Mouse (Mus musculus) heart, embryonic 13.5 days (tissue): Measurements from ENCODE around the gene Snw1. TPM values are rescaled to one million over a fixed set of nuclear protein-coding genes. Genes with fewer than 3 reads are reported as not detected.
A peak's percentile ranks its signal among the peaks of the same experiment; 100 is the strongest.

ENCODE experiments used
- ATAC-seq: fragments of 200-750 bp; cut with Nextera tagmentation; 2 replicates; pipeline ENCODE4 v1.8.0; 2017; ENCODE audit warnings: moderate TSS enrichment; ENCODE audit not compliant: insufficient number of reproducible peaks, low FRiP score, low TSS enrichment; ENCODE audit errors: extremely low read depth
- H3K27ac ChIP-seq: fragments of 300-500 bp; sonication (generic); replicated peaks from 2 replicates; pipeline ENCODE4 v1.5.1; 2015; ENCODE audit warnings: moderate library complexity, mild to moderate bottlenecking, inconsistent platforms
- H3K27me3 ChIP-seq: fragments of 300-500 bp; sonication (generic); replicated peaks from 2 replicates; pipeline ENCODE4 v1.6.1; 2015; ENCODE audit warnings: mild to moderate bottlenecking, inconsistent platforms
- H3K36me3 ChIP-seq: fragments of 300-500 bp; sonication (generic); 2 replicates; pipeline ENCODE4 v1.6.1; 2015; ENCODE audit warnings: mild to moderate bottlenecking, inconsistent platforms
- H3K4me1 ChIP-seq: fragments of 300-500 bp; sonication (generic); 2 replicates; pipeline ENCODE4 v1.6.1; 2015; ENCODE audit warnings: inconsistent platforms
- H3K4me2 ChIP-seq: fragments of 300-500 bp; sonication (generic); 2 replicates; pipeline ENCODE4 v1.6.1; 2015; ENCODE audit warnings: inconsistent platforms, mild to moderate bottlenecking, moderate library complexity
- H3K4me3 ChIP-seq: fragments of 300-500 bp; sonication (generic); 2 replicates; pipeline ENCODE4 v1.5.1; 2015; ENCODE audit warnings: moderate library complexity, mild to moderate bottlenecking, inconsistent platforms
- H3K9ac ChIP-seq: fragments of 300-500 bp; sonication (generic); 2 replicates; pipeline ENCODE4 v1.6.1; 2015; ENCODE audit warnings: inconsistent platforms, mild to moderate bottlenecking, moderate library complexity
- H3K9me3 ChIP-seq: fragments of 300-500 bp; sonication (generic); 2 replicates; pipeline ENCODE4 v1.6.1; 2016; ENCODE audit warnings: inconsistent platforms
- WGBS: fragments of 180-500 bp; shearing (Covaris S2); methylation state at CpG from one replicate; pipeline ENCODE4 v1.1.7; 2015; ENCODE audit warnings: mixed read lengths; 5-methylcytosine and 5-hydroxymethylcytosine counted together
- polyA plus RNA-seq: library from polyadenylated mRNA; unstranded; fragments of >200 nt; fragmentation: Nextera tagmentation; extraction: Ambion mirVana; gene quantifications from 2 replicates; pipeline ENCODE4 v1.2.1, GENCODE M21; 2015

Snw1 gene
- polyA plus RNA-seq, 1 experiment from 2014 or later = 78.7 TPM

DNA sequence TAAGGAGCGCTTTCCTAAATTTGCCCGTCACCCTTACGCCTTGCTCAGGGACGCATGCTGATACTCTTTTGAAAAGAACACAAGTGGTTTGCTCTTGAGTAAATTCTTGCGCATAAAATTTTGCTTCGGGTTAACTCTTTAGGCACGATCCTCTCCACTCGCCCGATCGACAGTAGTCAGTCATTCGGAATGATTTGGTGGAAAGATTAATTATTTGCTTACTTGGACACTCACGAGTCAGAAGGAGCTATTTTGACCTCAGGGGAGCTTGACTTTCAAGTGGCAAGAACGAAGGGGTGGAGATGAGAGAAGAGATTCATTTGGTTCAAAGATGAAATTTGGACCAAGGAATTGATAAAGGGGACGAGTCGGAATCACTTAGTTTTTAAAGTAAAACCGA is 27.9 kb downstream of the Snw1 start:
- Histone ChIP-seq H3K27me3 (no peaks in the 10 kb centered on the region), H3K9ac (peak overlapping the region; percentile 95), H3K36me3 (peaks cover 57% of the 10 kb centered on the region), H3K4me3 (peak overlapping the region; percentile 90), H3K4me1 (peaks cover 24% of the 10 kb centered on the region), H3K9me3 (no peaks in the 10 kb centered on the region), H3K27ac (no peak overlapping the region), H3K4me2 (peak overlapping the region; percentile 91)
- WGBS = 3% methylated on average over 16 of the region's 16 CpGs
- no peak for ATAC-seq

DNA sequence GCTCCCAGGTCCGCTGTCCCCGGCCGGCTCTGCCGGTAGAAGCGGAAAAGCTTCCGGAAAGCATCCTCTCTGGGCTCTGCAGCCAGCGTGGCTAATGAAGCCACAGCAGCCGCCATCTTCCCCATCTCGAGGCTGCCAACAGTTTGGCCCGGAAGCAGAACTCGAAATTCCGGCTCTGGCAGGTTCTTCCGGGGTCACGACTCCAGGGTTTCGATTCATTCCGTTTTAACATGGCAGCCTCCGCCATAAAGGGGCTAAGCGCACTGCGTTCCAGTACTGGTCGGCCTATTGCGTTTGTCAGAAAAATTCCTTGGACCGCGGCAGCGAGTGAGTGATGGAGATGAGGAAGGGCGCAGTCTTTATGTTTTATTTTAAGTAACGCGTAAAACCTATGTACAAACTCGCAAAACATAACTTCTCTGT is 28.4 kb downstream of the Snw1 start, which contains the start of the genes Slirp and Alkbh1:
Gene Slirp (plus strand): TSS at position 197 of the 423 bp plus-strand sequence.
Gene Alkbh1 (minus strand): TSS at position 318 of the 423 bp plus-strand sequence.
- under 1% methylated on average over 28 of the region's 28 CpGs for WGBS
- H3K36me3 ChIP-seq = peaks cover 57% of the 10 kb centered on the region
- H3K4me2 ChIP-seq = peak within 1 kb of the TSS; percentile 91
- H3K4me3 ChIP-seq = peak within 1 kb of the TSS; percentile 90
- H3K27me3 ChIP-seq = no peaks in the 10 kb centered on the region
- peak within 1 kb of the TSS; percentile 95 for H3K9ac ChIP-seq
- peaks cover 24% of the 10 kb centered on the region for H3K4me1 ChIP-seq
- peak within 1 kb of the TSS; percentile 86 for H3K27ac ChIP-seq
- peak; percentile 63; the same call in 1 of the 2 replicates for ATAC-seq
- no peaks in the 10 kb centered on the region for H3K9me3 ChIP-seq

DNA sequence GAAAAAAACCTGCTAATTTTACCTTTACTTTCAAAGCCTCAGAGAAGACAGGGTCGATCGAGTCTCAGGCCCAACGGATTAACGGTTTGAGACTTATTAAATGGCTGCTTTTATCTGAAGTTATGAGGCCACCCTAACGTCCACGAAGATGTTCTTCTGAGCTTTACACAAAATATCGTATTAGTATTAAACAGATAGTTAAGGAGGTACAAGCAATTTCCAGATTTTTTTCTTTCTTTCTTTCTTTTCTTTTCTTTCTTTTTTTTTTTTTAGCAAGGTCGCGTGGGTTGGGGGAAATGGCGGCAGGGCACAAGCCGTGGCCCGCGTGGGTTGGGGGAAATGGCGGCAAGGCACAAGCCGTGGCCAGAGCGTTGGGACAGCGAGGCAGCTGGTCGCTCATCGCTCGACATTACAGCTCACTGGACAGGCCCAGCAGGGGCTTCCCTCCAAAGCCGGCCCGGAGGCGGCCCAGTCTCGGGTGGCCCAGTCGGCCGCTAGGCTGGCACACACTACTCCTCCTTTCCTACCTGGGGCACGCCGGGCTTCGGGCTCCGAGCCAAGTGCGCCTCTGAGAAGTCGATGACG is 28.9 kb downstream of the Snw1 start:
- Histone ChIP-seq H3K9me3 (no peaks in the 10 kb centered on the region), H3K4me2 (peak overlapping the region; percentile 91), H3K27ac (peak overlapping the region; percentile 86), H3K36me3 (peaks cover 57% of the 10 kb centered on the region), H3K4me1 (peaks cover 24% of the 10 kb centered on the region), H3K9ac (peak overlapping the region; percentile 95), H3K4me3 (peak overlapping the region; percentile 90), H3K27me3 (no peaks in the 10 kb centered on the region)
- ATAC-seq = peak; percentile 63
- WGBS = under 1% methylated on average over 33 of the region's 33 CpGs

DNA sequence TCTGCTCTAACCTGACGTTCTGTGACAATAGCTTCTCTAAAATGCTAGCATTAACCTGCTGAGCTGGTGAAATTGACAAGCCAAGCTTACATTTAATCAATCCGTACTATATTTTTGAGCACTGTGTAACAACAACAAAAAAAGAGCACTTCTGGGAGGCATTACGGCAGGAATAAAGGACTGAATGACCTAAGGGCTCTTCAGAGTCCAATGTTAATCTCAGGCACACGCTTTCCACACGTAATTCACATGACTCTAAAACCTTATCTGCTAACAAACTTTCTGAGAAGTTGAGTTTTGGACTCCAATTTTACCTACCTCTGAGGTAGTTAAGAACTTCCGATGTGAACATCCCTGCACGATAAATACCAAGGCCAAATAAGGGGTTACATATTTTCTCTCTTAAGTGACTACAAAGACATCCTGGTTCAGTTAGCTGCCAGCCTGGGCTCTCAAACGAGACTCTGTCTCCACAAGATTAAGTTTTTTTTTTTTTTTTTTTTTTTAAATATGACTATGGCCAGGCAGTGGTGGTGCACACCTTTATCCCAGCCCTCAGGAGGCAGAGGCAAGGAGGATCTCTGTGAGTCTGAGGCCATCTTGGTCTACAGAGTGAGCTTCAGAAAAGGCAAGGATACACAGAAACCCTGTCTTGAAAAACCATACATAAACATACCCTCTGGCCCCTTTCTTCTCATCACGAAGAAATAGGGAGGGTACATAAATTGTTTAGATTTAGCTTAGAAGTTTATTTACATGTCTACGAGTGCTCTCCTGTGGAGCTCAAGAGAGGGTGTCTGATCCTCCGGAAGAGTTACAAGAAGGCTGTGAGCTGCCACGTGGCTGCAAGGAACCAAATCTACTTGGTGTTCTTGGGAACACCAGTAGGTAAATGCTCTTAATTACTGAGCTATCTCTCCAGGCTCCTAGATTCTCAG is 29.6 kb downstream of the Snw1 start:
- Histone ChIP-seq H3K36me3 (peaks cover 57% of the 10 kb centered on the region), H3K4me2 (peak overlapping the region; percentile 91), H3K9ac (peak overlapping the region; percentile 95), H3K4me1 (peaks cover 24% of the 10 kb centered on the region), H3K27me3 (no peaks in the 10 kb centered on the region), H3K4me3 (peak overlapping the region; percentile 90), H3K9me3 (no peaks in the 10 kb centered on the region), H3K27ac (peak overlapping the region; percentile 86)
- no peak for ATAC-seq
- 23% methylated on average over 12 of the region's 12 CpGs for WGBS

DNA sequence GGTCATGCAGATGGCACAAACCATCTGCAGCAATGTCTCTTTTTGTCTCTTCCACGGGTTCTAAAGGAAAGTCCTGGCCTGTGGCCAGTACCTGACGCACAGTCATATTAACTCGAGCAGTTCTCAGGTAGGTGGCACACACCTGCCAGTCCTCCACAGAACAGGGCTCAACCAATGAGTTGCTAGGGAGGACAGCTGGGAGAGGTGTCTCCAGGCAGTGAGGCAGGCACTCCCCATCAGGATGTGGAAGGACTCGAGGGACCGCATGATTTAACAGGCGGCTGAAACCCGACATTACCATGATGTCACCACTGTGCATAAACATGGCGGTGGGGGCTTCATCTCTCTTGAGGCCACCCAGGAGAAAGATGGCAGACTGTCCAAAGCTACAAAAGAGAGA is 43.2 kb downstream of the Snw1 start:
- Histone ChIP-seq H3K9me3 (no peaks in the 10 kb centered on the region), H3K9ac (no peak overlapping the region), H3K27me3 (no peaks in the 10 kb centered on the region), H3K4me1 (no peaks in the 10 kb centered on the region), H3K36me3 (peaks cover 98% of the 10 kb centered on the region), H3K4me2 (no peak overlapping the region), H3K27ac (no peak overlapping the region), H3K4me3 (no peak overlapping the region)
- no peak for ATAC-seq
- WGBS = 81% methylated on average over 8 of the region's 8 CpGs

DNA sequence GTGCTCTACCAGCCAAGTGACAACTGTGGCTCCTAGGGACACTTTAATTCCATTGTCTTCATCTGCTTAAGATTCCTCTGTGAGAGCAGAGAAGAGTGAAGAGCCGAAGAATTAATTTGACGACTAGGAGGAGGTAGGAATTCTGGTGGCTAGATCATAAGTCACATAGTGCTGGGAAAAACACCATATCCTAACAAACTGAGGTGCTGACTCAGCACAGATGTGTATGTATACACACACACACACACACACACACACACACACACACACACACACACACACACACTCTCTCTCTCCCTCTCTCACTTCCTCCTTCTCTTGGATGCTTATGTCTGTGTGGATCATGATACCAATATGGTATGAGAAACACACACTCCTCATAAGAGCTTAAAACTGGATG is 43.8 kb downstream of the Snw1 start:
- H3K27me3 ChIP-seq = no peaks in the 10 kb centered on the region
- no peaks in the 10 kb centered on the region for H3K4me1 ChIP-seq
- no peak for ATAC-seq
- H3K9ac ChIP-seq = no peak overlapping the region
- H3K4me3 ChIP-seq = no peak overlapping the region
- no peak overlapping the region for H3K4me2 ChIP-seq
- peaks cover 98% of the 10 kb centered on the region for H3K36me3 ChIP-seq
- WGBS = 90% methylated on average over 2 of the region's 2 CpGs
- no peak overlapping the region for H3K27ac ChIP-seq
- no peaks in the 10 kb centered on the region for H3K9me3 ChIP-seq

DNA sequence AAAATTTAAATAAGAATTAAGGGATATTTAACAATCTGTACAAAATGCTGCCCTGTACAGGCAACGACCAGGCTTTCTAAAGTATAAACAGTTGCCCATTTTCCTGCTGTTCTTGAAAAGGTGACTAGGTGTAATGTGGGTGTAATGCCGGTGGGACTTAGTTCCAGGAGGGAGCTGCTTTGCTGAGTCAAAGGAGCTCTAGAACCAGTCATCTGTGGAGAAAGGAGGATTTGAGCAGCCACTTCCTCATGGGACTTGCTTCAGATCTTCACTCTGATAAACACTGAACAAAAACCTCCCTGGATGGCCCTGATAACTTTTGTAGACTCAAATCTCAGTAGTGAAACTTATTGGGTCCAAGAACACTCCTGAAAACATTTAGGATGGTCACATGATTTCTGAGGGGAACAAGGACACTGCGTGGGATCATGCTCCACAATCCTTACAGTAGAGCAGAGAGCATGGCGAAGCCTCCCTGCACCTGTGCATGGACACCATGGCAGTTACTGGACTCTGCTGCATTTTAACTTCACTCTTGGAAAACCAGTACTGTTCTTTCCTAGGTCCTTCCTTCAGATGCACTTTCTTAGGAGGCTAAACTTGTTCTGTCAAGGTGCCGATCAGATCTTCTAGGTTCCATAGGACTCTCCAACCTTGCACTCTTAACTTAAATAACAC is 45.6 kb downstream of the Snw1 start:
- Histone ChIP-seq H3K27ac (no peak overlapping the region), H3K4me2 (no peak overlapping the region), H3K4me3 (no peak overlapping the region), H3K9ac (no peak overlapping the region), H3K9me3 (no peaks in the 10 kb centered on the region), H3K4me1 (no peaks in the 10 kb centered on the region), H3K36me3 (peaks cover 91% of the 10 kb centered on the region), H3K27me3 (no peaks in the 10 kb centered on the region)
- WGBS = 88% methylated on average over 5 of the region's 5 CpGs
- no peak for ATAC-seq

DNA sequence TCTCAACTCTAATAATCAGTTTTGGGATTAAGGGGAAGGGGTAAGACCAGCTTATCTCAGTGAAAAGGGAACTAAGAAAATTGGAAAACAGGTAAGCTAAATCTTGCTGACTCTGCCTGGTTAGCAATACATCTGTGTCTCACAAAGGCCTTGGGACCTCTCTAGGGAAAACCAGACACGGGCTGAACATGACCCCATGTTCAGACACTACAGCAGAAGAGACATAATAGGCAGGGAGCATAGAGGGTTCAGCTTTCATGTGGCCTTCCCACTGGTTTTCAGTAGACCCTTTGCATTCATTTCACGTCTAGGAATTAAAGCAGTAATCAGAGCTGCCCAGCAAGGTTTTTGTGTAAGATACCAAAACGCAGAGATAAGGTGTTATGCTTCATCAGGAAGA is 47.6 kb downstream of the Snw1 start:
- Histone ChIP-seq H3K4me3 (no peak overlapping the region), H3K9me3 (no peaks in the 10 kb centered on the region), H3K4me1 (peaks cover 3% of the 10 kb centered on the region; the same call in 1 of the 2 replicates), H3K36me3 (peaks cover 71% of the 10 kb centered on the region), H3K4me2 (no peak overlapping the region), H3K27me3 (no peaks in the 10 kb centered on the region), H3K27ac (no peak overlapping the region), H3K9ac (no peak overlapping the region)
- ATAC-seq = no peak
- WGBS = 36% methylated on average over 3 of the region's 3 CpGs

DNA sequence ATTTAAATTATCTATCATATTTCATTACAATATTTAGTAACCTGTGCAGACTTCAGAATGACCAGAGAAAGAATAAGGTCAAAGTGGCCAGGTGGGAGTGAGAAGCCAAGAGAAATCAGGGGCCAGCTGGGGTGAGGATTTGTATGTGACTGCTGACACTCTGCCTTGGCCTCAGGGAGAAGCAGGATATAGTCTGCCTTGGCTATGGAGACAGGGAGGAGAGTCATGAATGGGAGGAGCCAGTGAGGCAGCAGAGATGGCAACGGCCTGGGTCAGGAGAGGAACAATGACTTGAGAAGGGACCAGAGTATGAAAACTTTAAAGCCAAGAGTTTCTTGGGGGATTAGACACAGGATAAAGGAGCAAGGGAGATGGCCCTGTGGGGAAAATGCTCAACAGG is 48.4 kb downstream of the Snw1 start:
- H3K4me2 ChIP-seq = no peak overlapping the region
- peaks cover 63% of the 10 kb centered on the region for H3K36me3 ChIP-seq
- WGBS = 41% methylated on average over 1 of the region's 1 CpGs

DNA sequence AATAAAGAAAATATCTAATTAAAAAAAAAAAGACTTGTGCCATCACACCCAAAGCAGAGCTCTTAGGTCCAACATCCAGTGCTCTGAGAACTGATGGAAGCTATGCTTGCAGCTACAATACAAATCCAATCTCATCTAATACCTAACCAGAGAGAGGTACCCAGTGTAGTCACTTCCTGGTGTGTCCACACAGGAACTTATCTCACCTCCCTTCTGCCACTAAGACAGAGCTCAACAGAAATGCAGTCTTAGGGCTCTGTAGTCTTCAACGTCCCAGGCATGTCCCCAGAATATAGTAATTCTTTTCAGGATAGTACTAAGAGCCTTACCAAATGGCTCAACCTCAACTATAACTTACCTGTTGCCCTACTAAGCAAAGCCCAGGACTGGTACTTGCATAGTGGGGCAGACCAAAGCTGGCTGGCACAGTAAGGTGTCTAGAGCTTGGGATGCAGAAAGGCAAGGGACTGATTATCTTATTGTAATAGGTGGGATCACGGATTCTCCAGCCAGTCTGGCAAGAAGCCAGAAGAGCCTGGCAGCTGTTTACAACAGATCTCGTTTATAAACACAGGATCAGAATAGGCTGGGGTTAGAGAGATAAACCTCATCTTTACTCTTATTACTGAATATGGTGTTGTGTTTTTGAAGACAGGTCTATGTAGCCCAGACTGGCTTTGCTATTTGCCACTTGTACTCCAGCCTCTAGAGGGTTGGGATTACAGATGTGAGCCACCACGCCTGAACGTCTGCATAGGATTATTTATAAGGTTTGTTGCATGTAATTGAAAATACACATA is 50.2 kb downstream of the Snw1 start:
- Histone ChIP-seq H3K4me2 (no peak overlapping the region), H3K4me1 (peaks cover 3% of the 10 kb centered on the region; the same call in 1 of the 2 replicates), H3K27me3 (no peaks in the 10 kb centered on the region), H3K9me3 (no peaks in the 10 kb centered on the region), H3K9ac (no peak overlapping the region), H3K36me3 (peaks cover 45% of the 10 kb centered on the region), H3K27ac (no peak overlapping the region), H3K4me3 (no peak overlapping the region)
- WGBS = 67% methylated on average over 5 of the region's 5 CpGs
- ATAC-seq = no peak

More for the DNA sequence above, 48.4 kb downstream of the Snw1 start:
- no peaks in the 10 kb centered on the region for H3K9me3 ChIP-seq
- H3K27ac ChIP-seq = no peak overlapping the region
- H3K27me3 ChIP-seq = no peaks in the 10 kb centered on the region
- peaks cover 3% of the 10 kb centered on the region; the same call in 1 of the 2 replicates for H3K4me1 ChIP-seq
- H3K9ac ChIP-seq = no peak overlapping the region
- no peak overlapping the region for H3K4me3 ChIP-seq
- no peak for ATAC-seq
